Mouse (Mus musculus): ENCODE measurements at regions not wholly inside any gene's neighbourhood (a gene's known extent, or its start where the extent isn't known, plus 50 kb on each side); places are given as distances from the start of the nearest gene placed in this dataset.
A peak's percentile ranks its signal among the peaks of the same experiment; 100 is the strongest.

- Histone ChIP-seq H3K4me3 (ENCODE audit: control insufficient read depth in 1 of 2, insufficient read depth in 1 of 2, low read depth in 2 of 2, low read length in 2 of 2) (no peak overlapping the region), H3K9me3 (replicated peaks; ENCODE audit: insufficient read depth, low read length) (no peaks in the 10 kb centered on the region), H3K27ac (ENCODE audit: control insufficient read depth, low read depth, low read length) (no peak overlapping the region), H3K79me2 (ENCODE audit: control insufficient read depth, insufficient read depth, low read length, poor library complexity) (no peaks in the 10 kb centered on the region), H3K4me1 (ENCODE audit: control insufficient read depth in 1 of 2, insufficient read depth in 2 of 2, low read length in 2 of 2) (peaks cover 7 to 10% of the 10 kb centered on the region in 2 experiments; a peak in 3 of 4 replicates), H3K9ac (ENCODE audit: control insufficient read depth, low read depth, low read length, poor library complexity, severe bottlenecking) (no peak overlapping the region), H3K36me3 (ENCODE audit: control insufficient read depth in 1 of 2, insufficient read depth in 2 of 2, low read length in 2 of 2) (peaks cover 0 to 2% of the 10 kb centered on the region in 2 experiments; a peak in 2 of 4 replicates), H3K27me3 (ENCODE audit: control insufficient read depth in 1 of 2, insufficient read depth in 2 of 2, low read length in 2 of 2) (no peaks in the 10 kb centered on the region; a peak in 1 of 4 replicates)
- peak; percentile 43 for TF ChIP-seq SMC3 (IDR thresholded peaks at IDR 0.05; ENCODE audit: low read depth, low read length)
- no peak for TF ChIP-seq POLR2A (IDR thresholded peaks at IDR 0.05; ENCODE audit: control insufficient read depth in 1 of 2, insufficient read depth in 1 of 2, low read depth in 1 of 2, low read length in 2 of 2, poor library complexity in 1 of 2)
- no peak for TF ChIP-seq MAFK (IDR thresholded peaks at IDR 0.05; ENCODE audit: borderline replicate concordance, low read depth, low read length)
- no peak for TF ChIP-seq E2F4 (IDR thresholded peaks at IDR 0.05; ENCODE audit: borderline replicate concordance, low read depth, low read length)
- TF ChIP-seq USF2 (IDR thresholded peaks at IDR 0.05; ENCODE audit: borderline replicate concordance in 1 of 2, insufficient read depth in 1 of 2, low read depth in 1 of 2, low read length in 2 of 2): no peak
- no peak for TF ChIP-seq ZNF384 (IDR thresholded peaks at IDR 0.05; ENCODE audit: low read depth, low read length)
- TF ChIP-seq BHLHE40 (IDR thresholded peaks at IDR 0.05; ENCODE audit: borderline replicate concordance, low read depth, low read length): no peak
- no peak for TF ChIP-seq POLR2AphosphoS5 (IDR thresholded peaks at IDR 0.05; ENCODE audit: borderline replicate concordance, low read depth, low read length)
- 0 out of 2 replicates have a peak, but pooled peaks have one; percentile 3 for TF ChIP-seq USF1 (IDR thresholded peaks at IDR 0.05; ENCODE audit: low read depth, low read length)
- TF ChIP-seq CTCF (IDR thresholded peaks at IDR 0.05 in 2 of 3, conservative IDR thresholded peaks at IDR 0.05 in 1 of 3; ENCODE audit: control insufficient read depth in 1 of 3, insufficient read depth in 1 of 3, low read depth in 2 of 3, low read length in 3 of 3, poor library complexity in 1 of 3, severe bottlenecking in 1 of 3): peak; percentile 49 to 59 (median 50)
- TF ChIP-seq ETS1 (IDR thresholded peaks at IDR 0.05; ENCODE audit: low read depth, low read length): no peak
- TF ChIP-seq TCF12 (IDR thresholded peaks at IDR 0.05; ENCODE audit: low read depth, low read length): no peak
- no peak for TF ChIP-seq MEF2A (IDR thresholded peaks at IDR 0.05; ENCODE audit: extremely low read depth, insufficient replicate concordance, low read depth, low read length, poor library complexity, severe bottlenecking)
- TF ChIP-seq MAZ (IDR thresholded peaks at IDR 0.05; ENCODE audit: low read depth, low read length): no peak
- no peak for TF ChIP-seq ZKSCAN1 (IDR thresholded peaks at IDR 0.05; ENCODE audit: low read depth, low read length)
- TF ChIP-seq GATA1 (IDR thresholded peaks at IDR 0.05; ENCODE audit: low read depth, low read length): no peak
- TF ChIP-seq CHD2 (IDR thresholded peaks at IDR 0.05; ENCODE audit: low read length): no peak
- TF ChIP-seq ZC3H11A (IDR thresholded peaks at IDR 0.05; ENCODE audit: low read depth, low read length): peak; percentile 10; the same call in 1 of the 2 replicates
- peak; percentile 47 for TF ChIP-seq RAD21 (IDR thresholded peaks at IDR 0.05; ENCODE audit: low read depth, low read length)
- TF ChIP-seq SIN3A (IDR thresholded peaks at IDR 0.05; ENCODE audit: low read length): no peak
- no peak for TF ChIP-seq ELF1 (IDR thresholded peaks at IDR 0.05; ENCODE audit: low read depth, low read length)
- peak; percentile 41 for DNase-seq (ENCODE audit: low read depth, low spot score)
Observed at GRCm38 (mm10) chr17:45878394-45878793, 144.8 kb upstream of the 1600014C23Rik start.
